Mouse (Mus musculus) CH12.LX (cell line): ENCODE data around the gene Sox2. TPM values are rescaled to one million over a fixed set of nuclear protein-coding genes. Genes with fewer than 3 reads are reported as not detected.

Experiments
- DNase-seq: peaks from one replicate; pipeline ENCODE4 v3.0.0-alpha.2; 2013; ENCODE audit errors: extremely low read depth
- H3K27ac ChIP-seq: 2 replicates; pipeline ENCODE4 v1.5.1; 2012; ENCODE audit warnings: low read depth, mild to moderate bottlenecking, control low read depth, moderate library complexity; ENCODE audit not compliant: insufficient read depth
- H3K27me3 ChIP-seq: replicated peaks from 2 replicates; pipeline ENCODE3; 2012; ENCODE audit warnings: inconsistent platforms
- H3K36me3 ChIP-seq, 2 experiments: replicated peaks in 1 of 2; 2 replicates each; pipeline versions ENCODE3 to v1.6.1; 2012; ENCODE audit warnings: inconsistent platforms in 1 of 2, low read length in 1 of 2, mild to moderate bottlenecking in 1 of 2, mixed read lengths in 1 of 2, moderate library complexity in 1 of 2; ENCODE audit not compliant: control insufficient read depth in 1 of 2, insufficient read depth in 1 of 2
- H3K4me1 ChIP-seq, 2 experiments: 2 replicates each; pipeline ENCODE4 v1.6.1; 2012; ENCODE audit warnings: inconsistent platforms in 1 of 2, moderate library complexity in 1 of 2; ENCODE audit not compliant: insufficient read depth in 2 of 2, control insufficient read depth in 1 of 2
- H3K4me2 ChIP-seq: 2 replicates; pipeline ENCODE4 v1.6.1; 2012; ENCODE audit warnings: low read depth, mild to moderate bottlenecking, control low read depth; ENCODE audit not compliant: poor library complexity, insufficient read depth, severe bottlenecking
- H3K4me3 ChIP-seq, 3 experiments: fragments of 150-350 bp in 1 of 3; sonication (generic) in 1 of 3; replicated peaks in 1 of 3; 2 replicates each; pipeline versions ENCODE3 to v1.5.1; 2011 to 2012; ENCODE audit warnings: low read depth in 2 of 3, low read length in 2 of 3, mild to moderate bottlenecking in 2 of 3, moderate library complexity in 2 of 3, control low read depth in 1 of 3, improper control_type of control experiment in 1 of 3, inconsistent platforms in 1 of 3, mixed read lengths in 1 of 3; ENCODE audit not compliant: poor library complexity in 1 of 3
- H3K79me2 ChIP-seq: replicated peaks from 2 replicates; pipeline ENCODE4 v1.6.1; 2012; ENCODE audit warnings: mild to moderate bottlenecking, moderate library complexity; ENCODE audit not compliant: control insufficient read depth, poor library complexity, insufficient read depth, severe bottlenecking; ENCODE audit errors: extremely low read depth
- H3K9ac ChIP-seq: 2 replicates; pipeline ENCODE4 v1.6.1; 2012; ENCODE audit warnings: low read depth, mild to moderate bottlenecking, control low read depth, moderate library complexity; ENCODE audit not compliant: insufficient read depth
- H3K9me3 ChIP-seq: replicated peaks from 2 replicates; pipeline ENCODE3; 2012; ENCODE audit warnings: low read length, inconsistent platforms, mixed read lengths
- BHLHE40 ChIP-seq: IDR thresholded peaks from 2 replicates; pipeline ENCODE4 v1.6.1; 2011; ENCODE audit warnings: mild to moderate bottlenecking, low read depth, low read length, improper control_type of control experiment
- E2F4 ChIP-seq: IDR thresholded peaks from 2 replicates; pipeline ENCODE4 v1.6.1; 2011; ENCODE audit warnings: low read depth, low read length, improper control_type of control experiment; ENCODE audit not compliant: insufficient replicate concordance
- ELF1 ChIP-seq: IDR thresholded peaks from 2 replicates; pipeline ENCODE4 v1.6.1; 2014; ENCODE audit warnings: low read depth, mild to moderate bottlenecking, inconsistent platforms, low read length, improper control_type of control experiment
- EP300 ChIP-seq: IDR thresholded peaks from 2 replicates; pipeline ENCODE4 v1.6.1; 2011; ENCODE audit warnings: low read length, improper control_type of control experiment
- ETS1 ChIP-seq: conservative IDR thresholded peaks from 2 replicates; pipeline ENCODE4 v1.6.1; 2012; ENCODE audit warnings: low read depth, mild to moderate bottlenecking, inconsistent platforms, low read length, improper control_type of control experiment, moderate library complexity
- GABPA ChIP-seq: IDR thresholded peaks from 2 replicates; pipeline ENCODE4 v1.6.1; 2012; ENCODE audit warnings: low read depth, low read length, improper control_type of control experiment, inconsistent platforms; ENCODE audit not compliant: insufficient replicate concordance
- KAT2A ChIP-seq: IDR thresholded peaks from 2 replicates; pipeline ENCODE4 v1.6.1; 2012; ENCODE audit warnings: low read length, improper control_type of control experiment, inconsistent platforms; ENCODE audit not compliant: insufficient replicate concordance
- MAFK ChIP-seq: IDR thresholded peaks from 2 replicates; pipeline ENCODE4 v1.6.1; 2011; ENCODE audit warnings: low read length, improper control_type of control experiment; ENCODE audit not compliant: insufficient replicate concordance
- MAZ ChIP-seq: IDR thresholded peaks from 2 replicates; pipeline ENCODE4 v1.6.1; 2012; ENCODE audit warnings: low read depth, mild to moderate bottlenecking, inconsistent platforms, low read length, improper control_type of control experiment, moderate library complexity
- MEF2A ChIP-seq: IDR thresholded peaks from 2 replicates; pipeline ENCODE4 v1.6.1; 2014; ENCODE audit warnings: low read depth, mild to moderate bottlenecking, inconsistent platforms, low read length, improper control_type of control experiment, borderline replicate concordance
- MXI1 ChIP-seq: IDR thresholded peaks from 2 replicates; pipeline ENCODE4 v1.6.1; 2011; ENCODE audit warnings: mild to moderate bottlenecking, low read depth, low read length, improper control_type of control experiment
- NELFE ChIP-seq: IDR thresholded peaks from 2 replicates; pipeline ENCODE4 v1.6.1; 2011; ENCODE audit warnings: low read depth, low read length, improper control_type of control experiment
- POLR2A ChIP-seq: IDR thresholded peaks from 2 replicates; pipeline ENCODE4 v1.6.1; 2011; ENCODE audit warnings: low read depth, mild to moderate bottlenecking, improper control_type of control experiment, low read length
- POLR2AphosphoS2 ChIP-seq: IDR thresholded peaks from 2 replicates; pipeline ENCODE4 v1.6.1; 2011; ENCODE audit warnings: low read depth, low read length, improper control_type of control experiment
- RAD21 ChIP-seq: IDR thresholded peaks from 2 replicates; pipeline ENCODE4 v1.6.1; 2011; ENCODE audit warnings: low read depth, mild to moderate bottlenecking, low read length, improper control_type of control experiment, moderate library complexity
- SIN3A ChIP-seq: IDR thresholded peaks from 2 replicates; pipeline ENCODE4 v1.6.1; 2012; ENCODE audit warnings: low read length, improper control_type of control experiment, inconsistent platforms
- UBTF ChIP-seq: IDR thresholded peaks from 2 replicates; pipeline ENCODE4 v1.6.1; 2012; ENCODE audit warnings: low read depth, mild to moderate bottlenecking, inconsistent platforms, low read length, improper control_type of control experiment, moderate library complexity
- USF1 ChIP-seq: IDR thresholded peaks from 2 replicates; pipeline ENCODE4 v1.6.1; 2014; ENCODE audit warnings: low read depth, mild to moderate bottlenecking, inconsistent platforms, low read length, improper control_type of control experiment
- USF2 ChIP-seq: conservative IDR thresholded peaks from 2 replicates; pipeline ENCODE4 v1.6.1; 2011; ENCODE audit warnings: low read depth, low read length, improper control_type of control experiment
- ZKSCAN1 ChIP-seq: IDR thresholded peaks from 2 replicates; pipeline ENCODE4 v1.6.1; 2012; ENCODE audit warnings: low read depth, inconsistent platforms, low read length, improper control_type of control experiment, borderline replicate concordance
- dilution Hi-C: fragments of 300-500 bp; cut with MboI; formaldehyde crosslinking; loops from 2 replicates; pipeline ENCODE4 v1.14.3; 2020; ENCODE audit warnings: low sequenced_read_pairs; ENCODE audit not compliant: extremely low pct_unique_long_range_greater_than_20kb, extremely low pct_ligation_motif_present
- in situ Hi-C: fragments of 300-500 bp; cut with MboI; formaldehyde crosslinking; loops from 3 replicates; pipeline ENCODE4 v1.14.3; 2019; ENCODE audit warnings: low sequenced_read_pairs, low pct_ligation_motif_present, low pct_unique_long_range_greater_than_20kb, mixed read lengths
- polyA plus RNA-seq: library from polyadenylated mRNA; unstranded; fragments of >175 nt; gene quantifications from 2 replicates; pipeline ENCODE4 v1.2.1, GENCODE M21; 2012; ENCODE audit warnings: low read depth; ENCODE audit not compliant: insufficient read length
- total RNA-seq, 2 experiments: library from RNA; depleted of rRNA; stranded (reverse); fragments of 300-350 nt in 1 of 2; fragments of >200 nt in 1 of 2; gene quantifications; 2 replicates each; pipeline ENCODE4 v1.2.3; 2012 to 2014

The Sox2 gene
- total and polyA plus RNA-seq, 3 experiments = not detected

GRCm38 (mm10) chr3:34640690-34641600, 9.3 kb upstream of the Sox2 start:
- in situ Hi-C loops = no loop called here
- no peaks in the 10 kb centered on the region for H3K4me1 ChIP-seq
- H3K79me2 ChIP-seq = no peaks in the 10 kb centered on the region
- H3K4me3 ChIP-seq = no peak overlapping the region
- no peak overlapping the region for H3K9ac ChIP-seq
- H3K27ac ChIP-seq = no peak overlapping the region
- no peaks in the 10 kb centered on the region for H3K36me3 ChIP-seq
- dilution Hi-C loops = no loop called here
- no peaks in the 10 kb centered on the region for H3K27me3 ChIP-seq
- no peak for TF ChIP-seq MEF2A
- no peak for TF ChIP-seq MAZ
- no peak for TF ChIP-seq E2F4
- no peak for TF ChIP-seq NELFE
- TF ChIP-seq KAT2A = no peak
- TF ChIP-seq ZKSCAN1 = no peak
- no peak for TF ChIP-seq EP300
- TF ChIP-seq ELF1 = no peak
- no peak for TF ChIP-seq RAD21
- TF ChIP-seq USF1 = no peak
- no peak for TF ChIP-seq MXI1
- TF ChIP-seq ETS1 = no peak
- no peak for TF ChIP-seq USF2
- TF ChIP-seq MAFK = no peak
- TF ChIP-seq POLR2A = no peak
- TF ChIP-seq SIN3A = no peak
- no peak for TF ChIP-seq UBTF
- no peak for TF ChIP-seq GABPA
- TF ChIP-seq BHLHE40 = no peak
- TF ChIP-seq POLR2AphosphoS2 = no peak
- DNase-seq = no peak
- H3K4me2 ChIP-seq = no peak overlapping the region
- peaks cover 47% of the 10 kb centered on the region for H3K9me3 ChIP-seq
